Mouse (Mus musculus) embryonic fibroblast, embryonic 13.5 days (primary cell): ENCODE results near the gene Dars. TPM values are rescaled to one million over a fixed set of nuclear protein-coding genes. Genes with fewer than 3 reads are reported as not detected.
"Not testable (repeated sequence)": the region's sequence is repeated elsewhere in the genome, so short reads cannot be mapped to it uniquely, and the experiment has no call there.

ENCODE experiments used
- H3K27ac ChIP-seq: 2 replicates; pipeline ENCODE4 v1.5.1; 2012; ENCODE audit warnings: low read length, control low read depth, inconsistent platforms; ENCODE audit not compliant: insufficient read depth
- H3K4me1 ChIP-seq: 2 replicates; pipeline ENCODE4 v1.6.1; 2011; ENCODE audit warnings: low read length; ENCODE audit not compliant: control insufficient read depth, insufficient read depth
- H3K4me3 ChIP-seq: 2 replicates; pipeline ENCODE4 v1.5.1; 2011; ENCODE audit warnings: mild to moderate bottlenecking, control low read depth, low read length; ENCODE audit not compliant: insufficient read depth
- CTCF ChIP-seq: IDR thresholded peaks from 2 replicates; pipeline ENCODE4 v1.5.1; 2011; ENCODE audit warnings: mild to moderate bottlenecking, control low read depth, low read length, moderate library complexity, borderline replicate concordance; ENCODE audit not compliant: insufficient read depth
- POLR2A ChIP-seq: IDR thresholded peaks from 2 replicates; pipeline ENCODE4 v1.6.1; 2011; ENCODE audit warnings: low read depth, mild to moderate bottlenecking, control low read depth, low read length, moderate library complexity
- polyA plus RNA-seq: library from polyadenylated mRNA; stranded (reverse); fragments of >200 nt; gene quantifications from 2 replicates; pipeline ENCODE4 v1.2.4, GENCODE M21; 2011; ENCODE audit warnings: low read depth; ENCODE audit not compliant: missing spikeins, insufficient read length

Gene Dars
- polyA plus RNA-seq, 1 experiment: 108 TPM

DNA sequence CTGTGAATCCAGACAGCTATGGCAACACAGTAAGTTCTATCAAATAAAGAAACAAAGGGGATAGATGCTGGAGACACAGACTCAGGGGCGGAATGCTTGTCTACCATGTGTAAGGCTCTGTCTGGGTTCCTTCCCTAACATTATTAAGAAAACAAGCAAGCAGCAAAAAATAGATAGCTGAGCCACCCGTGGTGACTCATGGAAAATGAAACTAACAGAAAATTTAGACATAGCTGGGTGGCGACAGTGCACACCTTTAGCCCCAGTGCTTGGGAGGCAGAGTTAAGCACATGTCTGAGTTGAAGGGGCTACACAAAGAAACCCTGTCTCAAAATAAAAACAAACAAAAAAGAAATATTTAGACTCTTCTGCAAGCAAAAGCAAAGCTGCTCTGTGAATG lies 59.7 kb downstream of the Dars start:
- Histone ChIP-seq H3K27ac (peak overlapping the region; percentile 55), H3K4me1 (no peaks in the 10 kb centered on the region; the same call in 1 of the 2 replicates), H3K4me3 (peak overlapping the region; percentile 88; the same call in 1 of the 2 replicates)
- TF ChIP-seq POLR2A (no peak), CTCF (no peak)

DNA sequence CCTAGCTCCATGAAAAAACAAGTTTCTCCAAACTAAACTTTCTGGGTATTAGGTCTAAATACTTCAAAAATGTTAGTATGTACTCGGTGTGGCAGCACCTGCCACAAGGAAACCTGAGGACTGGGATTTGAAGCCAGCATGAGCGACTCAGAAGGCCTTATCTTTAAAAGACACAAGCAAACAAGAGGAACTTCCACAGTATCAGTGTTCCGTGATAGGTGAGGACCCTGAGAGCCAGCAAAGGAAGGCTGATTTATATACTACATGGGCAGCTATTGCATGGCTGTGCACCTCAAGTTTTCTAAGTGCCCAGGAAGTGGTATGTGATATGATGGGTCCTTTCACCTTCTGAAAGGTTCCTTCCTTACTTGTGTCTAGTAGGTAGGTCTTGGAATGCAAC lies 64.1 kb downstream of the Dars start:
- Histone ChIP-seq H3K4me3 (no peak overlapping the region), H3K27ac (no peak overlapping the region), H3K4me1 (no peaks in the 10 kb centered on the region)
- TF ChIP-seq POLR2A (no peak), CTCF (no peak)

DNA sequence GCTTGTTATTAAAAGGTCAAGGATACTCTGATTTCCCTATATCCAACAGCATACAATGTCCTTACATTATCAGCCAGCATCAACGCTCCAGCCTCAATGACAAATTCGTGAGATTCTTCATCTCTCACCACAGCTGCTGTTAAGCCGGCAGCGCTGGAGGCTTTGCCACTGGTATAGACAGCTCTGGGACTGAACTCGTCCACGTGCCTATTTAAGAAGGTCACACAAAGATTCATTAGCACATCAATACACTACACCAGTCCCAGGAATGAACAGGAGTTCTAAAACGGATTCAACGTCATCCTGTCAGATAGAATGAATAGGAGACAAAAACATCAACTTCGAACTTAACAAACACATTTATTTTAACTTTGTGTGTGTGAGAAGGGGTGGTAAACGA lies 72.9 kb downstream of the Dars start:
- no peak overlapping the region for H3K4me3 ChIP-seq
- no peak overlapping the region for H3K27ac ChIP-seq
- H3K4me1 ChIP-seq: no peaks in the 10 kb centered on the region
- no peak for TF ChIP-seq CTCF
- no peak for TF ChIP-seq POLR2A

DNA sequence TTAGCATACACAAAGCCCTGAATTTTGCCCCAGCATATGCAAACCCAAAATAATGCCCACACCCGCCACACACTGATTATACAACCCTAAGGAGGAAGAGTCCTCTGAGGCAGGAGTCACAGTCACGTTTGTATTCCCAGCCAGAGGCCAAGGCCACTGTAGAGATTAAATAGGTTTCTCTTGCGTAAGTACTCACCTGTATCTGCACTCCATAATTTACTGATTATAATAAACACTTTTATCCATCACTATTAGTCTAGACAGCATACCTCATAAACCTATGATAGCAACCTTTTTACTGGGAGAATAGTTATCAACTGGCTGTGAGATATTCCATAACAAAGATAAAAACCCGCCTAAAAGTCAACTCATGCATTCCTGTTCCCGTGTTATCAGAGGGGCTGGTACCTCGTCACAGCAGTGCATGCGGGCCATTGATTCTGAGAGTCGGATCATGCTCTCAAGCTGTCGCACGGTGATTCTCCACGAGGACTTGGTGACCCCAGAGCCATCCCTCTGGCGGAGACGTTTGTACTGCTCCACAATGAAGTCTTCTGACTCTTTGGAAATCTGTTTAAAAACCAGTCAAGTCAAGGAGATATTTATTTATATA lies 79.4 kb downstream of the Dars start:
- TF ChIP-seq CTCF (no peak), POLR2A (no peak)

DNA sequence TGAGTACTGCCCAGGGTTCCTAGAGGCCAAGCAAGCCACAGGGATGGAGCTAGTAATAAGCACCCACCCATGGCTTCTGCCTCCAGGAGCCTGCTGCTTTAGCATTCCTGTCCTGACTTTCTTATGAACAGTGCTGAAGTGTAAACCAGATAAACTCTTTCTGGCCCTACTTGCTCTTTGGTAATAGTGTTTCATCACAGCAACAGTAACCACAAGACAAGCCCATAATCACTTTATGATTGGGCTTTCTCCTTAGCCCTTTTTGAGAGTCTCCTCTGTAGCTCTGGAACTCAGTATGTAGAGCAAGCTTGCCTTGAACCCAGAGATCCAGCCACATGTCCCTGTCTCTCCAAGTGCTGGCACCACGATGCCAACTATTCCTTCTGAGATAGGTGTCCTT lies 86.9 kb downstream of the Dars start:
- Histone ChIP-seq H3K4me1 (no peaks in the 10 kb centered on the region), H3K27ac (no peak overlapping the region), H3K4me3 (no peak overlapping the region)
- TF ChIP-seq CTCF: no peak
- TF ChIP-seq POLR2A: no peak

More for the DNA sequence above, 79.4 kb downstream of the Dars start:
- H3K27ac ChIP-seq: no peak overlapping the region
- no peaks in the 10 kb centered on the region for H3K4me1 ChIP-seq
- no peak overlapping the region for H3K4me3 ChIP-seq

DNA sequence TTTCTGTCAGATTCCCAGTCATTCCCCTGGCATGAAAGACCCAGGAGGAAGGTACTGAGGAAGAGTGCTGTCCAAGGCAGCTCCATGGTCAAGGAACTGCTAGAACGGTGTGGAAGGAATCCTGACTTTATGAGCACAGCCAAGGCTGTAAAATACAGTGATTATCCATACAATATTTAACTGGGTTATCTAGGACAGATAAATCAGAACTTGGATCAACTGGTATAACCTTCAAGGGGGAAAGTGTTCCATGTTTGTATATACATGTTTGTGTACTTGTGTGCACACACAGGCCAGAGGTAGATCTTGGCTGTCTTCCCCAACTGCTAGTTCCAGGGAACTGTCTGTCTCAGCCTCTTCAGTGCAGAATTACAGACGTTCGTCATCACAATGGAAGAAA lies 89.0 kb downstream of the Dars start, which contains the start of gene Lct:
Gene Lct (minus strand): TSS at position 101 of the 400 bp plus-strand sequence.
- no peak within 1 kb of the TSS for H3K27ac ChIP-seq
- no peaks in the 10 kb centered on the region for H3K4me1 ChIP-seq
- TF ChIP-seq POLR2A (no peak), CTCF (no peak)
- H3K4me3 ChIP-seq: no peak within 1 kb of the TSS

DNA sequence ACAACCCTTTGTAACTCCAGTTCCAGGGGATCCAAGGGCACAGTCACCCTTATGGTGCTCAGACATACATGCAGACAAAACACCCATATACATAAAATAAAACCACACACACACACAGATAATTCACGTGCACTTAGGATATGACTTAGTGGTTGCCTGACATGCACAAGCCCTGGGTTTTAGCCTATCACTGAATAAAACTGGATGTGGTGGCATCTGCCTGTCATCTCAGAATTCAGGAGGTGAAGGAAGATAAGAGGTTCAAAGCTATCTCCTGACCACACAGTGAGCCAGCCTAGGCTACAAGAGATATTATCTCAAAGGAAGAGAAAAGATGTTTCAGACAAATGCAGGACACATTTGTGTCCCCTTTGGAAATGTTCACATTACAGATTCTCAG lies 90.0 kb downstream of the Dars start:
- H3K4me1 ChIP-seq: no peaks in the 10 kb centered on the region
- no peak overlapping the region for H3K4me3 ChIP-seq
- no peak overlapping the region for H3K27ac ChIP-seq
- TF ChIP-seq POLR2A: no peak
- no peak for TF ChIP-seq CTCF

DNA sequence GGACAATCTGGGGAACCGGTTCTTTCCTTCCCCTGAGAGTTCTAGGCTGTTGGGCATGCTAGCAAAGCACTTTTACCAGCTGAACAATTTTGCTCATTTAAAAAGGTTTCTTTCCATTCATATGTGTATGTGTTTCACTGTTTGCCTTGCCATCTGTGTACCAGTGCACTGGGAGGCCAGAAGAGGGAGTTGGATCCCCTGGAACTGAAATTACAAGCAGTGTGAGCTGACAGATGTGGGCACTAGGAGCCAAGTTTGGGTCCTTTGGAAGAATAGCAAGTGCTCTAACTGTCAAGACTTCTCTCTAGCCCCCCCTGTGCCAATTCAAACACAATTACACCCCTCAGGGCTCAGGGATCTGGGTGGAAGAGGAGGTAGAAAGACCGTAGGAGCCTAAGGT lies 92.4 kb downstream of the Dars start:
- H3K4me1 ChIP-seq: no peaks in the 10 kb centered on the region
- H3K4me3 ChIP-seq: no peak overlapping the region
- no peak overlapping the region for H3K27ac ChIP-seq
- TF ChIP-seq CTCF (no peak), POLR2A (no peak)

DNA sequence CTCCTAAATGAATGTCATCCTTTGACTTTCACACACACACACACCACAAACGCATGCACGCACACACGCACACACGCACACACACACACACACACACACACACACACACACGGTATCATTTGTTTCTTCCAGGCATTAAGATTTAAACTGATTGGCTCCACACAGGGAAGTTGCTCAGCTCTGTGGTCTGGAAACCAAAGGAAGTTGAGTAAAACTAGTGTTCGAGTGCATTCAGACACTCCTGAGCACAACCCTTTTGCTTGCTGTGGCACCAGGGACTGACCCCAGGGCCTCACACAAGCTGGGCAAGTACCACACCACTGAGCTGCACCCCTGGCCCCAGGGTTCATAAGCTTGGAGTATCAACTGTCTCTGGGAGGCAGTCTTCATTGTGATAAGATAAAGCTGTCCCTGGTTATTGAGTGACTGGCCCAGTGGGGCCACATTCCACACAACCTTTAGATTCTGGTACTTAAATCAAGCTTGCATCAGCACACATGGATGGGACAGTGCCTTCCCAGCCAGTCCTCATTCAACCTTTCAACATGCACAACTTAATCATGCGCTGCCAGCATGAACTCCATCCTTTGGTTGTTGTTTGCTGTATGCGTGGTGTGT lies 94.0 kb downstream of the Dars start:
- Histone ChIP-seq H3K27ac (no peak overlapping the region), H3K4me1 (no peaks in the 10 kb centered on the region), H3K4me3 (no peak overlapping the region)
- TF ChIP-seq CTCF (no peak), POLR2A (no peak)

DNA sequence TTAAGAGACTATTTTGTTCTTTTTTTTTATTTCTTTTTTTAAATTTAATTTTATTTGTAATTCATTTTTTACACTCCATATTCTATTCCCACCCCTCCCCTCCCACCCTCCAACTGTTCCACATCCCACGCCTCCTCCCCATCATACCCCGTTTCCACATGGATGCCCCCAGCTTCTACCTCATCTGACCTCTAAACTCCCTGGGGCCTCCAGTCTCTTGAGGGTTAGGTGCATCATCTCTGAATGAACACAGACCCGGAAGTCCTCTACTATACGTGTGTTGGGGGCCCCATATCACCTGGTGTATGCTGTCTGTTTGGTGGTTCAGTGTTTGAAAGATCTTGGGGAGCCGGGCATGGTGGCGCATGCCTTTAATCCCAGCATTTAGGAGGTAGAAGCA lies 97.9 kb downstream of the Dars start:
- not testable (repeated sequence) for H3K4me1 ChIP-seq, H3K4me3 ChIP-seq, H3K27ac ChIP-seq
